Mouse (Mus musculus) olfactory bulb, adult 2 months (tissue): ENCODE results near the gene Napepld. TPM values are rescaled to one million over a fixed set of nuclear protein-coding genes. Genes with fewer than 3 reads are reported as not detected.

Experiments
- H3K27ac ChIP-seq: fragments of 200-500 bp; 2 replicates; pipeline ENCODE4 v1.5.1; 2012; ENCODE audit warnings: low read depth, low read length; ENCODE audit not compliant: insufficient read depth
- H3K4me1 ChIP-seq: fragments of 200-500 bp; 2 replicates; pipeline ENCODE4 v1.6.1; 2012; ENCODE audit warnings: low read length; ENCODE audit not compliant: control insufficient read depth, insufficient read depth
- H3K4me3 ChIP-seq: fragments of 200-500 bp; 2 replicates; pipeline ENCODE4 v1.5.1; 2012; ENCODE audit warnings: mild to moderate bottlenecking, low read depth, low read length, moderate library complexity; ENCODE audit not compliant: insufficient read depth
- CTCF ChIP-seq: fragments of 200-500 bp; IDR thresholded peaks from 2 replicates; pipeline ENCODE4 v1.5.1; 2012; ENCODE audit warnings: low read depth, mild to moderate bottlenecking, low read length, moderate library complexity; ENCODE audit not compliant: insufficient read depth
- POLR2A ChIP-seq: fragments of 200-500 bp; IDR thresholded peaks from 2 replicates; pipeline ENCODE4 v1.6.1; 2012; ENCODE audit warnings: mild to moderate bottlenecking, low read depth, low read length, moderate library complexity; ENCODE audit not compliant: insufficient read depth
- WGBS: fragments of 180-500 bp; shearing (Covaris S2); methylation state at CpG from one replicate; pipeline ENCODE4 v1.1.7; 2018; 5-methylcytosine and 5-hydroxymethylcytosine counted together
- polyA plus RNA-seq: library from polyadenylated mRNA; stranded (reverse); fragments of >200 nt; gene quantifications from 2 replicates; pipeline ENCODE4 v1.2.4, GENCODE M21; 2012; ENCODE audit warnings: low replicate concordance; ENCODE audit not compliant: missing spikeins, insufficient read depth, insufficient read length

Gene Napepld
- polyA plus RNA-seq, 1 experiment = not detected

GRCm38 (mm10) chr5:21658623-21659395 lies 42.4 kb downstream of the Napepld start:
- TF ChIP-seq POLR2A (no peak), CTCF (peak; percentile 58)
- Histone ChIP-seq H3K27ac (no peak overlapping the region), H3K4me3 (no peak overlapping the region), H3K4me1 (peaks cover 4% of the 10 kb centered on the region; the same call in 1 of the 2 replicates)
- WGBS = 39% methylated on average over 11 of the region's 11 CpGs

DNA sequence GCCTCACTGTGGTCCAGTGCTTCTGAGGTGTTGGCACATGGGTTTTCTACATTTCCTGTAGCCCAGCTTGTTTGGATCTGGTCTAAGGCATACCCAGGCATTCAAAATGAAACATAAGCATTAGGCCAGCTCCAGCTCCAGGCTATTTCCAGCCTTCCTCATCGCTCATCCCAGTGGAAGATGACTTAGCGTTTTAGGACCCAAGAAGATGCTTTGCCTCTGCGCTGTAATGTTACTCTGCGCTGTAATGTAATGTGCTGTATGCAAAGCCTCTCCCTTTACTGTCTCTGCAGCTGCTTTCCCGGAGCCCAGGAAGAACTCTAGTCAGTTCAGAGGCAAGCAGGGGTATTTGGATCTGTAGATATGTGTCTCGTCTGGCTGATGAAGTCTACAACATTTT lies 43.2 kb downstream of the Napepld start:
- no peak overlapping the region for H3K27ac ChIP-seq
- peaks cover 4% of the 10 kb centered on the region; the same call in 1 of the 2 replicates for H3K4me1 ChIP-seq
- no peak overlapping the region for H3K4me3 ChIP-seq
- 83% methylated on average over 6 of the region's 6 CpGs for WGBS
- TF ChIP-seq POLR2A (no peak), CTCF (no peak)

- no peak for TF ChIP-seq CTCF
- TF ChIP-seq POLR2A = no peak
- Histone ChIP-seq H3K27ac (no peak overlapping the region), H3K4me3 (no peak overlapping the region), H3K4me1 (peaks cover 4% of the 10 kb centered on the region; the same call in 1 of the 2 replicates)
- 87% methylated on average over 9 of the region's 9 CpGs for WGBS
Measured at GRCm38 (mm10) chr5:21656912-21657311, 44.3 kb downstream of the Napepld start.

DNA sequence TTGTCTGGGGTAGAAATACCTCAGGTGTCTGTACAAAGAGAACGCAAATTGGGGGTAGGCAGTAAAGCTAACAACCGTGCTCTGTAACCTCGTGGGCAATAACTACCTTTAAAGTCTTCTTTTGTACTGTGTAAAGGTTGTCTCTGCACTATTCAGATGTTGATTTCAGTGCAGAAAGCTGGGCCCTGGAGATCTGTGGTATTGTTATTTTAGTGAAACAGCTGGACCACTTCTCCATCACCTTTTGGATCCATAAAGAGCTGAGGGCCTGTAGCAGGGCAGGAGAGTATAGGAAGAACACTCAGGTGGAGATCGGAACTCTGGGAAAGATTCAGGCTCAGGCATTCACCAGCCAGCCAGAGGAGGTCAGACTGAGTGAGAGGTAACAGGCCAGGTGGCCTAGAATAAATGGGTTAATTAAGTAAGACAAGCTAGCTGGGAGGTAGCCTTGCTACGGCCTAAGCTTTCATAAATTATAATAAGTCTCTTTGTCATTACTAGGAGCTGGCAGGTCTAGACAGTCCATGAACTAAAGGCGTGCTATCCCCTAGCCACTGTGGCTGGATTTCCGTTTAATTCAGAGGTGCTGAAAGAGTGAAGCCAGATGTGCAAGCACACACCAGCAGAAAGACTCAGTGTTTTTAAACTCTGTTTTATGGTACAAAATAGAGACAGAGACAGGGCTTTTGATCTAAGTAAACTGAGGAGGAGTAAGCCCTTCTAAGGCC lies 49.1 kb downstream of the Napepld start:
- H3K4me1 ChIP-seq = peaks cover 3% of the 10 kb centered on the region; the same call in 1 of the 2 replicates
- no peak for TF ChIP-seq CTCF
- no peak for TF ChIP-seq POLR2A
- no peak overlapping the region for H3K4me3 ChIP-seq
- WGBS = 85% methylated on average over 7 of the region's 7 CpGs
- H3K27ac ChIP-seq = no peak overlapping the region

DNA sequence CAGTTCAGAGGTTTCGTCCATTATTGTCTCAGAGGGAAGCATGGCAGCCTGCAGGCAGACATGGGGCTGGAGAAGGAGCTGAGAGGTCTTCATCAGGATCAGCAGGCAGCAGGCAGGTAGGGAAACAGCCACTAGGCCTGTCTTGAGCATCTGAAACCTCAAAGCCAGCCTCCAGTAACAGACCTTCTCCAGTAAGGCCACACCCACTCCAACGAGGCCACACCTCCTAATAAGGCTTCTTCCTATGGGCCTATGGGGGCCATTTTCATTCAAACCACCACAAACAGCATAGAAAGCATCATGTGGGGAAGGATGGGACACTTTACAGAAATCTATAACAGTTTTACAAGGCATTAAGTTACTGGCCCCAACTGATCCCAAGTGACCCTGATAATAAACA lies 50.5 kb downstream of the Napepld start:
- no peak overlapping the region for H3K27ac ChIP-seq
- H3K4me3 ChIP-seq = no peak overlapping the region
- 69% methylated on average over 2 of the region's 2 CpGs for WGBS
- no peaks in the 10 kb centered on the region for H3K4me1 ChIP-seq
- TF ChIP-seq POLR2A (no peak), CTCF (no peak)

DNA sequence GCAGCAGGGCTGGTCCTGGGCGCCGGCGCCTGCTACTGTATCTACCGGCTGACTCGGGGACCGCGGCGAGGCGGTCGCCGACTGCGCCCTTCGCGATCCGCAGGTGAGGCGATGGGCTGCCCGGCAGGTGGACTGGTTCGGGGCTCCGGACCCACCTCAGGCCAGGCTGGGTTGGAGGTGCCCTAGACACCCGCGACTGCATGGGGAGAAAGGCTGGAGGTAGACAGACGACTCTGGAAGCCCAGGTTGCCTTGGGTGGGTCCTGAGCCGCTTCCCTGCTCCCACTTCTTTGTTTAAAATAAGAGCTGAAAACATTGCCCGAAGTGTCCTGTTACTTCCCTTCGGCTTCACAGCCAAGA lies 55.1 kb downstream of the Napepld start:
- under 1% methylated on average over 25 of the region's 25 CpGs for WGBS
- TF ChIP-seq POLR2A (no peak), CTCF (no peak)
- peak overlapping the region; percentile 40; the same call in 1 of the 2 replicates for H3K27ac ChIP-seq
- peaks cover 6% of the 10 kb centered on the region; the same call in 1 of the 2 replicates for H3K4me1 ChIP-seq
- H3K4me3 ChIP-seq = peak overlapping the region; percentile 91

- 1% methylated on average over 39 of the region's 40 CpGs for WGBS
- peak; percentile 69 for TF ChIP-seq POLR2A
- no peak for TF ChIP-seq CTCF
- Histone ChIP-seq H3K4me3 (peak within 1 kb of the TSS; percentile 91), H3K27ac (peak within 1 kb of the TSS; percentile 40; the same call in 1 of the 2 replicates), H3K4me1 (peaks cover 6% of the 10 kb centered on the region; the same call in 1 of the 2 replicates)
Measured at GRCm38 (mm10) chr5:21645439-21646132, 55.6 kb downstream of the Napepld start, which contains the start of the genes Fbxl13 and Armc10. TSS of gene Fbxl13 (minus strand) at chr5:21645634. TSS of gene Armc10 (plus strand) at chr5:21645813.

DNA sequence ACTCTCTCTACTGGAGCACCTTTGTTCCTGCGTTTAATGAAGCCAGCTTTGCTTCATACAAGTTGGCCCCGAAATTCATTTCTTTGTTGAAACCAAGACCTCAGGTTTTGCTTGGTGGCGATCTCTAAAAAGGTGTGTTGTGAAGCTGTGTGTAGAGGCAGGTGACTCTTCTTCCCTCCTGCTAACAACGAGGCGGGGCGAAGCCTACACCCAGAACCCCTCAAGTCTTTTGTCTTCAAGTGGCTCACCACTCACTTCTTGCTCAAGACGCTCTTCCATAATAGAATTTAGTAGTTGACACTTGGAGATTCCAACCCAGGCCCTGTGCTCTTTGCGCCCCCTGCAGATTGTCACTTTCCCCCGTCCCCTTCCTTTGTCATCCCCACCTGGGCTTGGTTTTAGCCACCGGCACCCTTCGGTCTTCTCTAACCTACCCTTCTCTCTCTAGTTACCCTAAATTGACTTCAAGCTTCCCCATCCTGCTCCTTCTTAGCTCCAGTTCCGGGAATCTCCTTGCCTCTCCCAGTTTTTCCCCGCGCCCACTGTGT lies 56.2 kb downstream of the Napepld start:
- H3K4me1 ChIP-seq = peaks cover 6% of the 10 kb centered on the region; the same call in 1 of the 2 replicates
- WGBS = 16% methylated on average over 14 of the region's 14 CpGs
- H3K27ac ChIP-seq = no peak overlapping the region; the same call in 1 of the 2 replicates
- H3K4me3 ChIP-seq = peak overlapping the region; percentile 44
- TF ChIP-seq POLR2A (no peak), CTCF (no peak)

DNA sequence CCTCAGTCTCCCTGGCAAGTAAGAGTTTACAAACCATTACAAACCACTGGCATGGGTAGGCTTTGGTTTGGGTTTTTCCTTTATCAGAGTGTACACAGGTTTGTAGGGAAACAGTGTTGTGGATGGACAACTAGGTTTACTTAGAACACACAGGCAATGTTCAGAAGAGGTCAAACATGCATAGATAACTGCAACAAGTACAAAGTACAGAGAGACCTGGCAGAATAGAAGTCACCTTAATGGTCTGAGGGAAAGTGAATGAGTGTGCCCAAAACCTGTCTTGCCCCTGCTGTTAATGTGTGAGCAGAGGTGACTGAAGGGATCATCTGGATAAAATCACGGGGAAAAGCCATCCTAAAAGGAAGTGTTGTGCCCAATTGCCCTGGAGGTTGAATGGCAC lies 57.6 kb downstream of the Napepld start:
- no peak for TF ChIP-seq POLR2A
- no peak for TF ChIP-seq CTCF
- WGBS = 62% methylated on average over 1 of the region's 1 CpGs
- no peak overlapping the region for H3K4me3 ChIP-seq
- peaks cover 6% of the 10 kb centered on the region; the same call in 1 of the 2 replicates for H3K4me1 ChIP-seq
- H3K27ac ChIP-seq = no peak overlapping the region
